Mouse (Mus musculus) layer of hippocampus, postnatal 10 days (tissue): ENCODE results near the gene Micall1. TPM values are rescaled to one million over a fixed set of nuclear protein-coding genes. Genes with fewer than 3 reads are reported as not detected.

Experiments
- DNase-seq, 2 experiments: peaks; one replicate each; pipeline ENCODE4 v3.0.0; 2021; ENCODE audit warnings: low spot score in 2 of 2
- long read RNA-seq: library from polyadenylated mRNA; stranded (forward); transcript quantifications from one replicate; pipeline ENCODE4 v2.0.0, GENCODE M21; 2023
- total RNA-seq, 2 experiments: library from RNA; stranded (reverse); gene quantifications; 2 replicates each; pipeline ENCODE4 v1.2.3; 2021

Micall1 gene
- total RNA-seq: 10 to 100 TPM; 30.4 to 33.0 TPM
- long read RNA-seq, full-length matches to known transcripts: 1 of 12 reads
- long read RNA-seq, partial matches to known transcripts: 0 of 12 reads
- long read RNA-seq, other reads (novel, unspliced or antisense): 11 of 12 reads

- DNase-seq: peak; percentile 47 to 65
Measured at GRCm38 (mm10) chr15:79108421-79109320, at the start of gene Micall1. Micall1 (plus strand) TSS chr15:79108898.

- DNase-seq: no peak
Measured at GRCm38 (mm10) chr15:79060887-79061565, 47.7 kb upstream of the Micall1 start.

DNA sequence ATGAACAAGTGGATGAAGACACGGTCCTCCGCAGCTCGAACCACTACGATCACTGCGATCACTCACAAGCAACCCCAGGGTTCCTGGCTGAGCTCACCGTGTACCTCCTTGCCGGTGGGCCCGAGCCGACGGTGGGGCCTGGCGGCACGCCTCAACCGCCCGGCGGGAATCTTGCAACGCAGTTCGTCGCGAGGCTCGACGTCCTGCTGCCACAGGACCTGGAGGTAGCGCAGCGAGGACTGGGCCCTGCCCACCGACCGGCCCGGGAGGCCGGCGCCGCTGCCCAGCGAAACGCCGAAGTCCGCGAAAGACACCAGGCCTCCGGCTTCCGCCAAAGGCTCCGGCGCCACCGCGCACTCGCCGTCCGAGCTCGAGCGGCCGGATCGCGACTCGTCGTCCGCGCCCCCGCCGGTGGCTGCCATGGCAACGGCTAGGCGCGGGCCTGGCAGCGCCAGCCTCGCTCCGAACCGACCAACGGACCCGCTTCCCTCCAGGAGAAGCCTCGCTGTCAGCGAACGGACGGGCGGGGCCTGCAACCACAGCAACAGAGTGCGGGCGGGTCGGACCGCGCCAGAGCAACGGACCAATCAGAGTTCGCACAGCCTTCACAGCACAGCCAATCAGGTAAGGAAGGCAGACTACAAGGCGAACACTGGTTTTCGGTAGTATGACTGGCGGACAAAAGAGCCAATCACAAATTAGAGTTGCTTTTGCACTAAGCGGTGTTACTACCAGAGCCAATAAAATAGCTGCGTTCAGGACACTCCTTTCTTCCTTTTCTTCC lies 46.1 kb upstream of the Micall1 start, which contains the start of gene Ankrd54:
Ankrd54 (minus strand) TSS at position 518 of the 784 bp plus-strand sequence.
- peak; percentile 96 for DNase-seq

DNA sequence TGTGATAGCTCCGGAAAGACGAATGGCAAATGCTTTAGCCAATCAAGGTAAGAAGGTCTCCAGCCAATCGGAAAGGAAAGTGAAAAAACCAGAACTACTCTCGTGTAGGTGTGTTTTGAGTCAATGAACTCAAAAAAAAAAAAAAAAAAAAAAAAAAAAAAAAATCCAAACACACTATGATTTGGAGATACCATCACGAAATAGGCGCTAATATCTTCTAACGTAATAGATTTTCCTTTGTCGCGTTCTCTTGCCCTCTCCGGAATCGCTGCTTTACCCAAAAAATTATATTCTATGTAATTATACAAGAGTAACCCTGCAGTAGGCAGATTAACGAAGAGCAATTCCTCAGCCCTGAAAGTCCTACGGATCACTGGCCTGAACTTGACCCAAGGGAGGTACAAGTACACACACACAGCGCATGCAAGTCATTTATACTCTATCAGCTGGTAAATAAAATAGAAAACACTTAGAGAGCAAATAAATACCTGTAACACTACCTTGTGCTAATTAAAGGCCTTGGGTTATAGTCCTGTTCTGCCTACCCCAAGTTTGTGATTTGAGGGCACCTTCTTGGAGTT lies 45.4 kb upstream of the Micall1 start:
- no peak for DNase-seq

DNA sequence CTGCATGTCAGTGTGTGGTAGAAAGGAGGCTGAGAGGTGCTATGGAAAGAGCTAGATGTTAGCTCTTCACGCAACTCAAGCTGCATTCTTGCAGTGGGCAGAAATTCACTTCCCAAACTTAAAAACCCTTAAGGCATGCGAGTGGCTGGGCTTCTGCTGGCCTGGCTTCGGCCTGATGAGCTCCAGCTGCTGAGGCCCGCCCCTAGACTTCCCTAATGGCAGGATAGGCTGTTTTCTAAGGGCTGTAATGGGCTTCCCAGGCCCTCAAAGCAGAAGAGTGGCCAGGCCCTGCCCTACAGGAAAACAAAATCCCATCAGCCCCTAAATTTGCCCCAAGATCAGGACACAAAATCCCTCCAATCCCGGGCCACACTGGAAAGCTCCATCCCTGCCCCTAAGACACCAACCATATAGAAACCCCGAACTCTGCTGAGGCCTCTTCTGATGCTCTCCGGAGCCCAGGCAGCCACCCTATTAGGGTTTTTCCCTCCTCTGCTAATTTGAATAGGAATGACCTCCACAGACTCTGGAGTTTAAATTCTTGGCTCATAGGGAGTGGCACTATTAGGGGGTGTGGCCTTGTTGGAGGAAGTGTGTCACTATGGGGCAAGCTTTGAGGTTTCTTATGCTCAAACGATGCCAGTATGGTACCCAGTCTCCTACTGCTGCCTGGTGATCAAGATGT lies 43.5 kb upstream of the Micall1 start:
- DNase-seq: no peak

- DNase-seq: no peak
Measured at GRCm38 (mm10) chr15:79066276-79066675, 42.4 kb upstream of the Micall1 start.

DNA sequence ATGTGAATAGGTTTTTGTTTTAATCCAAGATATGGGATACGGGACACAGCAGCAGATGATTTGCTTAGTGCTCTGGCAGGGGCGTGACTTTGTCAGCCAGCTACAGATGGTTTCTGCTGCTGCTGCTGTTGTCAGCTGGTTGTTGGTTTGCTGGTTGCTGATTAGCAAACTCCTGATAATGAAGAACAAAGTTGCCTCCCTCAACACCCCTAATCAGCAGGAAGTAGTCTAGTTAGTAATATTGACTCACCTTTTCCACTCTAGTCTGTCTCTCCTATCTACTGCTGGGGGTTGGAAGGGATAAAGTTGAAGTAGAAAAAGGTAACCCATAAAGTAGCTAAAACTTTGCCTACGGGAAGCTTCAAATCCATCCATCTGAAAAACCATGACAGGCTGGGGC lies 41.1 kb upstream of the Micall1 start:
- no peak for DNase-seq

DNA sequence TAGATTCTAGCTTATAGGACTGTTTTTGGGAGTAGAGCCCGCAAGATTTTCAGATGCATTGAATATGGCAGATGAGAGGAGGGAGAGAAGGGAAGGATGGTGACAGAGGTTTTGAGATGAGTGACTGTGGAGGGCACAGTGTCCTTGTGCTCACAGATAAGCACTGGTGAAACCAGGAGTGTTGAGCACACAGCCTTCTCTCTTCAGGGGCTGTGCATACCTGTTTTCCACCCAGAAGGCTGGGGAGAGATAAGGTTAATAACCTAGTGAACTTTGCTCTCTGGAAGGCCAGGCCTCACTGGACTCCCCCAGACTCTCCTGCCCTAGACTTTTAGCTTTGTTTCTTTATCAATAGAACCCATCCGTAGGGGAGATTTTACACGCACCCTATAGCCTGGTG lies 40.3 kb upstream of the Micall1 start:
- no peak for DNase-seq

DNA sequence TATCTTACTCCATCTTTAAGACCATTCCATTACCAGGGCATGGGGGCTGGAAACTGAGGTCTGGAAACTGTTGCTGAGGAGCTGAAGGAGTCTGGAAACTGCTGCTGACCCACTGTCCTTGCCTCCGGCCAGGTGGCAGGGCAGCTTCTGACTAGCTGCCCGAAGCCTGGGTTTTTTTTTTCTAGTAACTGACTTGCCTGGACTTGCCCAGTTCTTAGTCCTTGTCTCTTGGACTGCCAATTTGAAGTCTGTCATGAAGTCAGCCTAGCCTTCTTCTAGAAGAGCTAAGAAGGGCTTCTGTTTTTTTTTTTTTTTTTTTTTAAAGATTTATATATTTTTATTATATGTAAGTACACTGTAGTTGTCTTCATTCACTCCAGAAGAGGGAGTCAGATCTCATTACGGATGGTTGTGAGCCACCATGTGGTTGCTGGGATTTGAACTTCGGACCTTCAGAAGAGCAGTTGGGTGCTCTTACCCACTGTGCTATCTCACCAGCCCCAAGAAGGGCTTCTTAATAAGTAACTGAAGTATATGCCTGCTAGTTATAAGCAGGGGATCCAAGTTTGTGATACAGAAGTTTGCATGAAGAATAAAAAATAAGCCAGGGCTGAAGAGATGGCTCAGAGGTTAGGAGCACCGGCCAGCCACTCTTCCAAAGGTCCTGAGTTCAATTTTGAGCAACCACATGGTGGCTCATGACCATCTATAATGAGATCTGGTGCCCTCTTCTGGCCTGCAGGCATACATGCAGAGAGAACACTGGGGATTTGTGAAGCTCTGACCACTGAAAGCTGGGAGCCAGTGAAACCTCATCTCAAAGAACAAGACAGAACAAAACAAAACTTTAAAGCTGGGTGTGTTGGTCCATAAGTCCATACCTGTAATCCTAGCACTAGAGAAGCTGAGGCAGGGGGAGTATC lies 37.3 kb upstream of the Micall1 start:
- no peak for DNase-seq

DNA sequence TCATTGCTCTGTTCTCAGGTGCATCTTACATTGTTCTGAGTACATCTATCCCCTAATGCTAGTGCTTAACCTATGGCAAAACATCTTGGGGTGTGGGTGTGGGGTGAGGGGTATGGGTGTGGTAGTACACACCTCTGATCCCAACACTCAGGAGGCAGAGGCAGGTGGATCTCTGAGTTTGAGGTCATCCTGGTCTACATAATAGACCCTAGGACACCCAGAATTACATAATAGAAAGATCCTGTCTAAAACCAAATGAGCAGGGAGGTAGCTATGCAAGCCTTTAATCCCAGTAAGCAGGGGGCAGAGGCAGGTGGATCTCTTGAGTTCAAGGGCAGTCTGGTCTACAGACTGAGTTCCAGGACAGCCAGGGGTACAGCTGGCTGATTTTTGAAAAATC lies 34.9 kb upstream of the Micall1 start:
- DNase-seq: no peak

- no peak for DNase-seq
Measured at GRCm38 (mm10) chr15:79074446-79074845, 34.3 kb upstream of the Micall1 start.

- peak; percentile 81 to 86 for DNase-seq
Measured at GRCm38 (mm10) chr15:79074913-79075532, 33.7 kb upstream of the Micall1 start, which contains the start of gene Eif3l. Eif3l (plus strand) TSS chr15:79075179.

GRCm38 (mm10) chr15:79075658-79076365 lies 32.9 kb upstream of the Micall1 start:
- no peak for DNase-seq

DNA sequence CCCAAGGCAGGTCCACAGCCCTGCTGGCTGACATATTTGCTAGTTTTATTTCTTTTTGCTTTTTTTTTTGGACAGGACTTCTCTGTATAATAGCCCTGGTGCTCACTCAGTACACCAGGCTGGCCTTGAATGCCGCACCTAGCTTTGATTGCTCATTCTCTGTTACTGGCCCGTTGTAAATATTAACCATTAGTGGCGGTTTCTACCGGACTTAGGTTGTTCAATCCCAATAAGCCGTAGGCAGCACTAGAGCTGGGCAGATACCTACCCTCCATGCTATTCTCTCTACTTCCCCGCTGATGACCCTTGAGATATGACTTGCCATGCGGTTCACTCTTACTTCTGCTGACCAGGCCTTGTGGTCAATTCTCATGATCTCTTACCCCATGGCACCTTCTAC lies 29.1 kb upstream of the Micall1 start:
- no peak for DNase-seq

- no peak for DNase-seq
Measured at GRCm38 (mm10) chr15:79092284-79092683, 16.4 kb upstream of the Micall1 start.

DNA sequence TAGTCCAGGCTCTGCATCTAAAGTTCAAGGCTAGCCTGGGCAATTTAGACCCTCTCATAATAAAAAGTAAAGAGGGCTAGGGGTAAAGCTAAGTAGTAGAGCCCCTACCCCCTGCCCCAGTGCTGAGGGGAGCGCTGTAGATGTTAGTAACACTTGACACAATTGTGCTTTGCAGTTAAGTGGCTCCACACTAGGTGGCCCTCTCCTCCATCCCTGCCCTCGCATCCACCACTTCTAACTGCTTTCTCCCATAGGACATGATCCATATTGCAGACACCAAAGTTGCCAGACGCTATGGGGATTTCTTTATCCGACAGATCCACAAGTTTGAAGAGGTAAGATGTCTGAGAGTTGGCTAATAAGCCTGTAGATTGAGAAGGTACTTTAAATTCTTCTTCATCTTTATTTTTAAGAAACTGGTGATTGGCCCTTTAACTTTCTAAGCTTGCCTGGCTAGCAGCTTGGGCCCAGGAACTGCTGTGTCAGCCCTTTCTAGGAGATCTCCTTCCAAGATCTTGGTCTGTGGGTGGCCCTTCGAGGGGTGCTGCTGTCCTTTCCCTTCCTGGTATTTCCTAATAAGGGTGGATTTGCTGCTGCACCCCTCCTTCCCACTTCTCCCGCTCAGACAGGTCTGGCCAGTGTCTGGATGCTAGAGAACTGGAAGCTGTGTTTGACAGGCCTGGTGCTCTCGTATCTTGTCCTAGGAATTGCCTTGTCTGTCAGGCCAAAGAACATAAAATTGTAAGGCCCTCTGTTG lies 15.4 kb upstream of the Micall1 start:
- peak; percentile 53 to 58 for DNase-seq

- DNase-seq: no peak
Measured at GRCm38 (mm10) chr15:79095483-79095882, 13.2 kb upstream of the Micall1 start.
